8 mouse cellular contexts compared by ENCODE assay signal in the genomic region with DNA sequence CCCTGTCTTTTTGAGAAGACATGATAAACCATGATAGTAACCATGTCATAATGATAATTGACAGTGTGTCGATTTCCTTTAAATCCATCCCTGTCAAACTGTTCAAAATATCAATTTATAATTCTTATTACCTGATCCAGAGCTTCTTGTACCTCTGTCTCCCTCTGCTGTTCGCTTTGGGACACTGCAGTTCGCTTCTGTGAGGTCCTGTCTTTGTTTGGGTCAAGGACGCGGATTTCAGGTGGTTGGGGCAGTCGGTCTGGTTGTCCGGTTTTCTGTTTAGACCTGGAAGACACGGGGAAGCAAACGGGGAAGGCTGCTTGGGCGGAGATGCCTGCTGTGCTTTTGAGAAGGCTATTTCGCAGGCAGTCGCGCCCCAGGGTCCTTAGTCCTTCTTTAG. TPM values are rescaled to one million over a fixed set of nuclear protein-coding genes. Genes with fewer than 3 reads are reported as not detected.
A peak's percentile ranks its signal among the peaks of the same experiment; 100 is the strongest.
DNase-seq lines count a peak whose midpoint lies in the region; ATAC-seq lines count a peak whose summit lies in the region.

No protein-coding gene starts in this region.

- peaks cover 89% of the 10 kb centered on the region for H3K27me3 ChIP-seq in limb, embryonic 13.5 days
- peaks cover 68% of the 10 kb centered on the region for H3K27me3 ChIP-seq in midbrain, embryonic 16.5 days (ENCODE audit: control insufficient read depth, insufficient read depth, low read depth, low read length)

- H3K4me3 ChIP-seq in limb, embryonic 13.5 days = peak overlapping the region; percentile 38
- peak overlapping the region; percentile 49 for H3K4me3 ChIP-seq in midbrain, embryonic 16.5 days (ENCODE audit: low read depth, low read length)

- no peaks in the 10 kb centered on the region for H3K9me3 ChIP-seq in limb, embryonic 13.5 days
- no peaks in the 10 kb centered on the region for H3K9me3 ChIP-seq in midbrain, embryonic 16.5 days (replicated peaks; ENCODE audit: control insufficient read depth, low read length, poor library complexity, severe bottlenecking)

- peak overlapping the region; percentile 57; the same call in 1 of the 2 replicates for H3K9ac ChIP-seq in limb, embryonic 13.5 days
- H3K9ac ChIP-seq in midbrain, embryonic 16.5 days (ENCODE audit: low read depth, low read length) = peak overlapping the region; percentile 69

- ATAC-seq in limb, embryonic 13.5 days (ENCODE audit: low FRiP score, low read depth) = no peak
- no peak for ATAC-seq in midbrain, embryonic 16.5 days

- H3K36me3 ChIP-seq in limb, embryonic 13.5 days = no peaks in the 10 kb centered on the region
- no peaks in the 10 kb centered on the region for H3K36me3 ChIP-seq in midbrain, embryonic 16.5 days (ENCODE audit: control insufficient read depth, insufficient read depth, low read length)

- H3K27ac ChIP-seq in limb, embryonic 13.5 days = no peak overlapping the region
- H3K27ac ChIP-seq in midbrain, embryonic 16.5 days (ENCODE audit: low read length) = no peak overlapping the region

- DNase-seq in urinary bladder, adult 18-20 months (ENCODE audit: low spot score in 2 of 2) = peak; percentile 50 to 55
- DNase-seq in urinary bladder, postnatal 4 days (ENCODE audit: low spot score in 2 of 2) = no peak
- peak; percentile 85 for DNase-seq in embryo, embryonic 9.5 days (ENCODE audit: extremely low spot score)
- DNase-seq in heart, adult 9 months (ENCODE audit: low spot score in 2 of 2) = peak; percentile 12 to 60
- peak; percentile 82 for DNase-seq in kidney, adult 9 months
- peak; percentile 66 to 75 for DNase-seq in spleen, postnatal 14 days (ENCODE audit: low spot score in 2 of 2)

- H3K4me1 ChIP-seq in limb, embryonic 13.5 days = 0 out of 2 replicates have a peak, but pooled peaks cover 5% of the 10 kb centered on the region
- H3K4me1 ChIP-seq in midbrain, embryonic 16.5 days (ENCODE audit: control insufficient read depth, insufficient read depth, low read length) = 0 out of 2 replicates have a peak, but pooled peaks cover 2% of the 10 kb centered on the region

- WGBS in limb, embryonic 13.5 days = under 1% methylated on average over 13 of the region's 13 CpGs
- under 1% methylated on average over 13 of the region's 13 CpGs for WGBS in midbrain, embryonic 16.5 days

- peak overlapping the region; percentile 63 for H3K4me2 ChIP-seq in limb, embryonic 13.5 days (replicated peaks)
- H3K4me2 ChIP-seq in midbrain, embryonic 16.5 days (ENCODE audit: low read length) = peak overlapping the region; percentile 82

RNA-seq across cellular contexts. Expression of a gene that starts 11.5 kb away (rescaled TPM):
- polyA plus RNA-seq in limb, embryonic 13.5 days (2015; fragmentation: Nextera tagmentation; extraction: Ambion mirVana) = not detected in 2 replicates
- polyA plus RNA-seq in midbrain, embryonic 16.5 days (2015; fragmentation: Nextera tagmentation; extraction: Ambion mirVana) = not detected in 2 replicates

Comparison
In these comparisons a context has a peak if more than half of its experiments do, and no peak if none do; other contexts are left out.
1. DNase-seq: peak in urinary bladder, adult 18-20 months (2 of 2), embryo, embryonic 9.5 days (single experiment), heart, adult 9 months (2 of 2), kidney, adult 9 months (single experiment) and spleen, postnatal 14 days (2 of 2); none in urinary bladder, postnatal 4 days (0 of 2).